Mouse (Mus musculus): ENCODE results near the gene Pygb. TPM values are rescaled to one million over a fixed set of nuclear protein-coding genes. Genes with fewer than 3 reads are reported as not detected.

Pygb gene
- total and polyA plus RNA-seq, 2 experiments from 2014 or later: 282 to 581 TPM

- DNase-seq (ENCODE audit: low spot score) (no peak), ATAC-seq (ENCODE audit: insufficient read depth, low read depth) (no peak)
- no peaks in the 10 kb centered on the region for H3K4me1 ChIP-seq (ENCODE audit: control insufficient read depth, insufficient read depth)
- 76% methylated on average over 3 of the region's 3 CpGs for WGBS
- no peak overlapping the region for H3K9ac ChIP-seq (replicated peaks; ENCODE audit: low read depth, low read length)
- no peak overlapping the region for H3K27ac ChIP-seq (ENCODE audit: low read depth)
- H3K4me3 ChIP-seq (ENCODE audit: low read depth, low read length): no peak overlapping the region
- no peak for TF ChIP-seq EP300 (IDR thresholded peaks at IDR 0.05; ENCODE audit: low read depth)
- no peak for TF ChIP-seq CTCF (IDR thresholded peaks at IDR 0.05; ENCODE audit: low read depth)
- H3K4me2 ChIP-seq (ENCODE audit: low read depth, low read length): no peak overlapping the region
- no peaks in the 10 kb centered on the region for H3K27me3 ChIP-seq (ENCODE audit: control insufficient read depth, insufficient read depth, low read length)
- peaks cover 100% of the 10 kb centered on the region for H3K36me3 ChIP-seq (replicated peaks; ENCODE audit: control insufficient read depth, insufficient read depth, low read length)
- H3K9me3 ChIP-seq (replicated peaks; ENCODE audit: control insufficient read depth, low read length): no peaks in the 10 kb centered on the region
These were observed 39.9 kb downstream of the Pygb start for GRCm38 (mm10) chr2:150826426-150826825.

GRCm38 (mm10) chr2:150828164-150828563, 41.6 kb downstream of the Pygb start:
- DNase-seq (ENCODE audit: low spot score) (no peak), ATAC-seq (ENCODE audit: insufficient read depth, low read depth) (no peak)
- Histone ChIP-seq H3K9me3 (replicated peaks; ENCODE audit: control insufficient read depth, low read length) (no peaks in the 10 kb centered on the region), H3K9ac (replicated peaks; ENCODE audit: low read depth, low read length) (no peak overlapping the region), H3K27me3 (ENCODE audit: control insufficient read depth, insufficient read depth, low read length) (no peaks in the 10 kb centered on the region), H3K4me1 (ENCODE audit: control insufficient read depth, insufficient read depth) (no peaks in the 10 kb centered on the region), H3K27ac (ENCODE audit: low read depth) (no peak overlapping the region), H3K4me3 (ENCODE audit: low read depth, low read length) (no peak overlapping the region), H3K4me2 (ENCODE audit: low read depth, low read length) (no peak overlapping the region), H3K36me3 (replicated peaks; ENCODE audit: control insufficient read depth, insufficient read depth, low read length) (peaks cover 100% of the 10 kb centered on the region)
- WGBS: 82% methylated on average over 3 of the region's 3 CpGs
- TF ChIP-seq CTCF (IDR thresholded peaks at IDR 0.05; ENCODE audit: low read depth) (no peak), EP300 (IDR thresholded peaks at IDR 0.05; ENCODE audit: low read depth) (no peak)

- Histone ChIP-seq H3K9me3 (replicated peaks; ENCODE audit: control insufficient read depth, low read length) (no peaks in the 10 kb centered on the region), H3K36me3 (replicated peaks; ENCODE audit: control insufficient read depth, insufficient read depth, low read length) (peaks cover 100% of the 10 kb centered on the region), H3K4me2 (ENCODE audit: low read depth, low read length) (no peak overlapping the region), H3K9ac (replicated peaks; ENCODE audit: low read depth, low read length) (no peak overlapping the region), H3K27ac (ENCODE audit: low read depth) (no peak overlapping the region), H3K27me3 (ENCODE audit: control insufficient read depth, insufficient read depth, low read length) (no peaks in the 10 kb centered on the region), H3K4me3 (ENCODE audit: low read depth, low read length) (no peak overlapping the region), H3K4me1 (ENCODE audit: control insufficient read depth, insufficient read depth) (no peaks in the 10 kb centered on the region)
- no peak for ATAC-seq (ENCODE audit: insufficient read depth, low read depth)
- 81% methylated on average over 4 of the region's 4 CpGs for WGBS
- no peak for DNase-seq (ENCODE audit: low spot score)
- TF ChIP-seq EP300 (IDR thresholded peaks at IDR 0.05; ENCODE audit: low read depth) (no peak), CTCF (IDR thresholded peaks at IDR 0.05; ENCODE audit: low read depth) (no peak)
These were observed 42.1 kb downstream of the Pygb start for GRCm38 (mm10) chr2:150828654-150829053.

GRCm38 (mm10) chr2:150830011-150830410, 43.5 kb downstream of the Pygb start:
- H3K4me2 ChIP-seq (ENCODE audit: low read depth, low read length): no peak overlapping the region
- no peak overlapping the region for H3K9ac ChIP-seq (replicated peaks; ENCODE audit: low read depth, low read length)
- no peak for ATAC-seq (ENCODE audit: insufficient read depth, low read depth)
- no peak for DNase-seq (ENCODE audit: low spot score)
- peaks cover 92% of the 10 kb centered on the region for H3K36me3 ChIP-seq (replicated peaks; ENCODE audit: control insufficient read depth, insufficient read depth, low read length)
- H3K4me1 ChIP-seq (ENCODE audit: control insufficient read depth, insufficient read depth): no peaks in the 10 kb centered on the region
- H3K27ac ChIP-seq (ENCODE audit: low read depth): no peak overlapping the region
- no peak overlapping the region for H3K4me3 ChIP-seq (ENCODE audit: low read depth, low read length)
- 91% methylated on average over 2 of the region's 2 CpGs for WGBS
- no peak for TF ChIP-seq CTCF (IDR thresholded peaks at IDR 0.05; ENCODE audit: low read depth)
- no peak for TF ChIP-seq EP300 (IDR thresholded peaks at IDR 0.05; ENCODE audit: low read depth)
- H3K27me3 ChIP-seq (ENCODE audit: control insufficient read depth, insufficient read depth, low read length): no peaks in the 10 kb centered on the region
- H3K9me3 ChIP-seq (replicated peaks; ENCODE audit: control insufficient read depth, low read length): no peaks in the 10 kb centered on the region

GRCm38 (mm10) chr2:150830911-150831441, 44.4 kb downstream of the Pygb start:
- ATAC-seq (ENCODE audit: insufficient read depth, low read depth) (no peak), DNase-seq (ENCODE audit: low spot score) (no peak)
- H3K9ac ChIP-seq (replicated peaks; ENCODE audit: low read depth, low read length): no peak overlapping the region
- H3K27me3 ChIP-seq (ENCODE audit: control insufficient read depth, insufficient read depth, low read length): no peaks in the 10 kb centered on the region
- peaks cover 83% of the 10 kb centered on the region for H3K36me3 ChIP-seq (replicated peaks; ENCODE audit: control insufficient read depth, insufficient read depth, low read length)
- TF ChIP-seq CTCF (IDR thresholded peaks at IDR 0.05; ENCODE audit: low read depth): no peak
- TF ChIP-seq EP300 (IDR thresholded peaks at IDR 0.05; ENCODE audit: low read depth): no peak
- H3K9me3 ChIP-seq (replicated peaks; ENCODE audit: control insufficient read depth, low read length): no peaks in the 10 kb centered on the region
- no peak overlapping the region for H3K4me2 ChIP-seq (ENCODE audit: low read depth, low read length)
- WGBS: 77% methylated on average over 3 of the region's 3 CpGs
- no peaks in the 10 kb centered on the region for H3K4me1 ChIP-seq (ENCODE audit: control insufficient read depth, insufficient read depth)
- no peak overlapping the region for H3K4me3 ChIP-seq (ENCODE audit: low read depth, low read length)
- H3K27ac ChIP-seq (ENCODE audit: low read depth): no peak overlapping the region

GRCm38 (mm10) chr2:150832029-150832428, 45.5 kb downstream of the Pygb start:
- no peak overlapping the region for H3K9ac ChIP-seq (replicated peaks; ENCODE audit: low read depth, low read length)
- no peak for ATAC-seq (ENCODE audit: insufficient read depth, low read depth)
- H3K9me3 ChIP-seq (replicated peaks; ENCODE audit: control insufficient read depth, low read length): no peaks in the 10 kb centered on the region
- no peaks in the 10 kb centered on the region for H3K4me1 ChIP-seq (ENCODE audit: control insufficient read depth, insufficient read depth)
- peaks cover 72% of the 10 kb centered on the region for H3K36me3 ChIP-seq (replicated peaks; ENCODE audit: control insufficient read depth, insufficient read depth, low read length)
- no peak overlapping the region for H3K27ac ChIP-seq (ENCODE audit: low read depth)
- DNase-seq (ENCODE audit: low spot score): no peak
- 77% methylated on average over 7 of the region's 7 CpGs for WGBS
- TF ChIP-seq CTCF (IDR thresholded peaks at IDR 0.05; ENCODE audit: low read depth) (no peak), EP300 (IDR thresholded peaks at IDR 0.05; ENCODE audit: low read depth) (no peak)
- no peak overlapping the region for H3K4me2 ChIP-seq (ENCODE audit: low read depth, low read length)
- no peaks in the 10 kb centered on the region for H3K27me3 ChIP-seq (ENCODE audit: control insufficient read depth, insufficient read depth, low read length)
- no peak overlapping the region for H3K4me3 ChIP-seq (ENCODE audit: low read depth, low read length)

Data from heart, postnatal 0 days (tissue).